Mouse (Mus musculus) MEL-GATA-1-ER (cell line): Measurements from ENCODE around the gene Pate1.

ENCODE experiments used
- DNase-seq: peaks from one replicate; pipeline ENCODE4 v3.0.0-alpha.2; 2012; ENCODE audit warnings: low read depth; ENCODE audit errors: extremely low read depth

The Pate1 gene

GRCm38 (mm10) chr9:35687013-35687412, at the start of gene Pate1:
Gene Pate1 (minus strand): TSS chr9:35687390.
- DNase-seq: no peak

- DNase-seq: no peak
These were observed 20.1 kb upstream of the Pate1 start for GRCm38 (mm10) chr9:35707265-35707664.

- no peak for DNase-seq
These were observed 4.7 kb upstream of the Pate1 start for GRCm38 (mm10) chr9:35691924-35692323.

- DNase-seq: no peak
These were observed 13.6 kb downstream of the Pate1 start for GRCm38 (mm10) chr9:35673557-35673956.

GRCm38 (mm10) chr9:35648102-35648501, 39.1 kb downstream of the Pate1 start, which contains the start of gene Pate3:
Gene Pate3 (minus strand): TSS chr9:35648202.
- DNase-seq: no peak
